Mouse (Mus musculus) forebrain, embryonic 14.5 days (tissue): ENCODE measurements around the gene Tnrc6a. TPM values are rescaled to one million over a fixed set of nuclear protein-coding genes. Genes with fewer than 3 reads are reported as not detected.

Experiments
- ATAC-seq: fragments of 200-750 bp; cut with Nextera tagmentation; 2 replicates; pipeline ENCODE4 v1.8.0; 2017; ENCODE audit warnings: mild to moderate bottlenecking, moderate library complexity
- DNase-seq: peaks from one replicate; pipeline ENCODE4 v3.0.0-alpha.2; 2015; ENCODE audit warnings: low spot score
- H3K27ac ChIP-seq: fragments of 300-500 bp; sonication (generic); 2 replicates; pipeline ENCODE4 v1.5.1; 2014; ENCODE audit warnings: low read depth, mild to moderate bottlenecking, control low read depth, low read length, moderate library complexity
- H3K27me3 ChIP-seq: fragments of 300-500 bp; sonication (generic); replicated peaks from 2 replicates; pipeline ENCODE4 v1.6.1; 2014; ENCODE audit warnings: low read length, control low read depth, mixed read lengths; ENCODE audit not compliant: control insufficient read depth, insufficient read depth
- H3K36me3 ChIP-seq: fragments of 300-500 bp; sonication (generic); 2 replicates; pipeline ENCODE4 v1.6.1; 2014; ENCODE audit warnings: low read length, control low read depth; ENCODE audit not compliant: control insufficient read depth, insufficient read depth
- H3K4me1 ChIP-seq: fragments of 300-500 bp; sonication (generic); 2 replicates; pipeline ENCODE4 v1.6.1; 2014; ENCODE audit warnings: antibody characterized with exemption, low read length, control low read depth; ENCODE audit not compliant: control insufficient read depth, insufficient read depth
- H3K4me2 ChIP-seq: fragments of 300-500 bp; sonication (generic); 2 replicates; pipeline ENCODE4 v1.6.1; 2014; ENCODE audit warnings: mild to moderate bottlenecking, control low read depth, low read length
- H3K4me3 ChIP-seq: fragments of 300-500 bp; sonication (generic); 2 replicates; pipeline ENCODE4 v1.5.1; 2014; ENCODE audit warnings: low read depth, low read length, control low read depth
- H3K9ac ChIP-seq: fragments of 300-500 bp; sonication (generic); 2 replicates; pipeline ENCODE4 v1.6.1; 2014; ENCODE audit warnings: mild to moderate bottlenecking, low read length, control low read depth, moderate library complexity
- H3K9me3 ChIP-seq: fragments of 300-500 bp; sonication (generic); replicated peaks from 2 replicates; pipeline ENCODE4 v1.6.1; 2016; ENCODE audit warnings: low read length, control low read depth, mixed read lengths; ENCODE audit not compliant: control insufficient read depth
- WGBS: fragments of 180-500 bp; shearing (Covaris S2); extraction: QIAGEN DNeasy Blood & Tissue Kit; methylation state at CpG from one replicate; pipeline ENCODE4 v1.1.7; 2014; 5-methylcytosine and 5-hydroxymethylcytosine counted together
- polyA plus RNA-seq: library from polyadenylated mRNA; unstranded; fragments of >200 nt; fragmentation: Nextera tagmentation; extraction: Ambion mirVana; gene quantifications from 2 replicates; pipeline ENCODE4 v1.2.1, GENCODE M21; 2014

Tnrc6a gene
- polyA plus RNA-seq, 1 experiment from 2014 or later: 33.1 TPM

DNA sequence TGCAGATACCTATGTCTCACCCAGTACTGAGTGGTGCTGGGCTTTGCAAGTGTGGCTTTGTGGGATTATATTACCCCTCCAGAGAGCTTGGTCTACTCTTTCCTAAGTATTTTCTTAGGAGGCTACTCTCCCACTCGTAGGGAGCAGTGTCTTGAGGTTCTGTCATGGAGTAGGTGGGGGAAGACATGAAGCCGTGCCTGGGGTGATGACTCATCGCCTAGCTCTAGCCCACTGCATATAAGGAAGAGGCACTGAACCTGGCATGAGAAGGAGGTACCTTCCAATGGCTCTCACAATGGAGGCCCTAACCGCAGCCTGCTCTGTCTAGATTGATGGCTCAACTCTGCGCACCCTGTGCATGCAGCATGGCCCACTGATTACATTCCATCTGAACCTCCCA, 68.0 kb downstream of the Tnrc6a start:
- H3K36me3 ChIP-seq: peaks cover 83% of the 10 kb centered on the region
- H3K27me3 ChIP-seq: no peaks in the 10 kb centered on the region
- 91% methylated on average over 5 of the region's 5 CpGs for WGBS
- ATAC-seq (no peak), DNase-seq (no peak)
- no peaks in the 10 kb centered on the region for H3K9me3 ChIP-seq
- no peak overlapping the region for H3K9ac ChIP-seq
- no peak overlapping the region for H3K27ac ChIP-seq
- no peak overlapping the region for H3K4me2 ChIP-seq
- H3K4me3 ChIP-seq: no peak overlapping the region
- H3K4me1 ChIP-seq: no peaks in the 10 kb centered on the region

DNA sequence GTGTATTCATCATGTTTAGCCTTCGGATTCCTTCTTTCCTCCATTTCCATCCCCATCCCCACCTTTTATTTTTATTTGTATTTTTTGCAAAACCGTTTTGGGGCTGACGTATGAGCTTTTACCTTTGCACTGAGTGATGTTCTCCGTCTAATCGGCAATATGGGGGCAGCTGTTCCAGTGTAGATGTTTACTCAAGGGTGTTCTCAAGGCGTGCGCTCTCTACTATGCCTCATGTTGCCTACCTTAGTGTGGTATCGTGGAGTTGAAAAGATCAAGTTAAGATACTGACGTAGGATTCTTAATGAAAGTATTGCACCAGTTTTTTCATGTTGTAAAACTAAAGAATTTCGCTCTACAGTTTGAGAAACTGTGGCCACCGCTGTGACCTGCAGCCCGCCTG, 69.5 kb downstream of the Tnrc6a start:
- H3K27me3 ChIP-seq: no peaks in the 10 kb centered on the region
- H3K9me3 ChIP-seq: no peaks in the 10 kb centered on the region
- no peaks in the 10 kb centered on the region for H3K4me1 ChIP-seq
- ATAC-seq (no peak), DNase-seq (no peak)
- no peak overlapping the region for H3K4me2 ChIP-seq
- WGBS: 96% methylated on average over 12 of the region's 12 CpGs
- no peak overlapping the region for H3K4me3 ChIP-seq
- H3K36me3 ChIP-seq: peaks cover 69% of the 10 kb centered on the region
- H3K9ac ChIP-seq: no peak overlapping the region
- H3K27ac ChIP-seq: no peak overlapping the region

DNA sequence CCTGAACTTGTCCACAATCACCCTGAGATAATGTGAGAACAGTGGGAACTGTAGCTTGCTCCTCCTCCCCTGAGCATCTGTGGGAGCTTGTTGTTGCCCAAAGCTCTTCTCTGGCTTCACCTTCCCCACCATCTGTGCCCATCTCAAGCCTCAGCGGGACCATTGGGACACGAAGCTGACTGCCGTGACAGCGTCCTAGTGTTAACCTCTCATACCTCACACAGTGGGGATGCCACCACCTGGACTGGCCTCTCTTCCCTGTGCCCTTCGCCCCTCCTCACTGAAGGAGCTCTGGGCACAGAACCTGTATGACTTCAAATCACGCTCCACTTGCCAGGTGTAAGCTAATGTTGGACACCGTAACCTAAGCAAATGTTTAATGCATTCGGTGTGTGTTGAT, 71.0 kb downstream of the Tnrc6a start:
- H3K27ac ChIP-seq: no peak overlapping the region
- H3K27me3 ChIP-seq: no peaks in the 10 kb centered on the region
- ATAC-seq (no peak), DNase-seq (no peak)
- H3K36me3 ChIP-seq: peaks cover 54% of the 10 kb centered on the region
- H3K9me3 ChIP-seq: no peaks in the 10 kb centered on the region
- H3K4me1 ChIP-seq: no peaks in the 10 kb centered on the region
- no peak overlapping the region for H3K9ac ChIP-seq
- H3K4me3 ChIP-seq: no peak overlapping the region
- 90% methylated on average over 8 of the region's 8 CpGs for WGBS
- no peak overlapping the region for H3K4me2 ChIP-seq

DNA sequence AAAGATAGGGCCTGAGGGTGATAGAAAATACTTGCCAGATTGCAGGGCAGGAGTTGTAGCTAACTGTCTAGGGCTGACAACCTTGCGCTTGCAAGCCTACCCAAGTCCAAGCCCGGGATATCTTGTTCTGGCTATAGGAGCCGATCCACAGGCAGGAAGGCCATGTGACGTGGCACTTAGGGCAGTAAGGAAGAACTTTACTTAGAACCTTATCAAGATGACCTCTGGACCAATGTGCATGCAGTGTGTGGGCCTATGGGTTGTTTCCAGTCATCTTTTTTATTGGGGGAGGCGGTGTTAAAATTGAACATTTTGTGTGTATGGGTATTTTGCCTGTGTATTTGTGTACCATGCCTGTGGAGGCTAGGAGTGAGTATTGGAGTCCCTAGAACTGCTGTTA, 72.7 kb downstream of the Tnrc6a start:
- Histone ChIP-seq H3K36me3 (peaks cover 37% of the 10 kb centered on the region), H3K4me1 (no peaks in the 10 kb centered on the region), H3K9me3 (no peaks in the 10 kb centered on the region), H3K4me3 (no peak overlapping the region), H3K4me2 (no peak overlapping the region), H3K27me3 (no peaks in the 10 kb centered on the region), H3K9ac (no peak overlapping the region), H3K27ac (no peak overlapping the region)
- ATAC-seq: no peak
- no peak for DNase-seq
- WGBS: 92% methylated on average over 5 of the region's 5 CpGs

DNA sequence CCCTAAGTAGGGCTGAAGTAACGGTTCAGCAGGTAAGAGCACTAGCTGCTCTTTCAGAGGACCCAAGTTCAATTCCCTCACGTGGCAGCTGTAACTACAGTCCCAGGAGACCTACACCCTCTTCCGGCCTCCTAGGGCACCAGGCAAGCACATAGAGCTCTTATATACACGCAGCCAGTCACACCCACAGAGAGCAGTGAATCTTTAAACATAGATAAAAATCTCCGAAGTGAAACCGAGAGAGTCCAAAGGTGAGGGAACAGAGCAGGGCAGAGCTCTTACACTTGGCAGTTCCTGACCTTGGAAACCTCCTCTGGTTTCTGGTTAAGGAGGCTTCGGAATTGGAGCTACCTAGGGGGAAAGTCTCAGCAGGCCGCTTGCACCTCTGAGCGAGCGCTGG, 75.0 kb downstream of the Tnrc6a start:
- ATAC-seq: no peak
- no peak for DNase-seq
- H3K4me3 ChIP-seq: no peak overlapping the region

DNA sequence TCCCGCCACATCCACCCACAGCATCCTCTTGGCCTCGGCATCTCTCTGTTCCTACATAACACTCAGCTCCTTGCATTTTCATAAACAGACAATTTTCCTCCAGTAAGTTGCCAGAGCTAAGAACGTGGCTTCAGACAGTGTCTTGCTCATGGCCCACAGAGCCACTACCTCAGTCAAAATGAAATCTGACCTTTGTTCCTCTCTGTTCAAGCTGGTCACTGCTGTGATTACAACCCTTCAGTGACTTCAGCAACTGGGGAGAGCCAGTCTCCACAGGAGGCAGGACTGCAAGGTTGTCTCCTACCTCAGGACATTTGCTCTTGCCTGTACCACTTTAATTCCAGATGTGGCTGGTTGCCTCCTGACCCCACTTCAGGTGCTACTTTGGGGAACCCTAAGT, 75.5 kb downstream of the Tnrc6a start:
- Histone ChIP-seq H3K36me3 (peaks cover 11% of the 10 kb centered on the region), H3K27me3 (no peaks in the 10 kb centered on the region), H3K4me1 (no peaks in the 10 kb centered on the region), H3K4me3 (no peak overlapping the region), H3K9me3 (no peaks in the 10 kb centered on the region), H3K4me2 (no peak overlapping the region), H3K9ac (no peak overlapping the region), H3K27ac (no peak overlapping the region)
- WGBS: 74% methylated on average over 3 of the region's 3 CpGs
- ATAC-seq: no peak
- no peak for DNase-seq

More for the DNA sequence above, 75.0 kb downstream of the Tnrc6a start:
- Histone ChIP-seq H3K4me2 (no peak overlapping the region), H3K9me3 (no peaks in the 10 kb centered on the region), H3K27me3 (no peaks in the 10 kb centered on the region), H3K4me1 (no peaks in the 10 kb centered on the region), H3K9ac (no peak overlapping the region), H3K36me3 (peaks cover 14% of the 10 kb centered on the region), H3K27ac (no peak overlapping the region)
- 82% methylated on average over 10 of the region's 10 CpGs for WGBS

DNA sequence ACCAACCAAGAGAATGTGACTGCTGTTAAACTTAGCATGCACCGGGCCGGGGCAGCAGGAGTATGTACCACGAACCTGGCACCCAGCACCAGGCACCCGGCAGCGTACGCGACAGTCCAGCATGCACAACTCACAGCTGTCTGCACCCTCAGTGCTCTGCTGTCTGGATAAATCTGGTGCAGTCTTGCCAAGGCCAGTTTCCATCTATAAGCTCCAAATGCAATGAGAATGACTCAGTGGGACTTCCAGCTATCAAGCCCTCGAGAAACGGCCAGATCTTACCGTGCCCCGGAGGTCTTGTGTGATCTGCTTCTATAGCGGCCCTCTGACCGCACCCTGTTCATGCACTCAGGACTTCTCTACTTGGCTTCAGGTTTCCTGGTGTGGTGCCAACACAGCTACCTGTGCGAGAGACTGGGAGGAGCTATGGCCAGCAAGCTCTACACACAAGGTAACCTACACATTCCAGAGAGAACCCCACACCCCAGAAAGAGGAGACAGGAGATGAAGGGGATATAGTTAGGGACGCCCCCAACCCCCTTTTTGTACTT, 76.0 kb downstream of the Tnrc6a start:
- 93% methylated on average over 15 of the region's 15 CpGs for WGBS
- ATAC-seq (no peak), DNase-seq (no peak)
- no peak overlapping the region for H3K9ac ChIP-seq
- H3K4me2 ChIP-seq: no peak overlapping the region
- H3K27ac ChIP-seq: no peak overlapping the region
- H3K4me1 ChIP-seq: no peaks in the 10 kb centered on the region
- peaks cover 8% of the 10 kb centered on the region for H3K36me3 ChIP-seq
- no peaks in the 10 kb centered on the region for H3K9me3 ChIP-seq
- H3K4me3 ChIP-seq: no peak overlapping the region
- no peaks in the 10 kb centered on the region for H3K27me3 ChIP-seq

DNA sequence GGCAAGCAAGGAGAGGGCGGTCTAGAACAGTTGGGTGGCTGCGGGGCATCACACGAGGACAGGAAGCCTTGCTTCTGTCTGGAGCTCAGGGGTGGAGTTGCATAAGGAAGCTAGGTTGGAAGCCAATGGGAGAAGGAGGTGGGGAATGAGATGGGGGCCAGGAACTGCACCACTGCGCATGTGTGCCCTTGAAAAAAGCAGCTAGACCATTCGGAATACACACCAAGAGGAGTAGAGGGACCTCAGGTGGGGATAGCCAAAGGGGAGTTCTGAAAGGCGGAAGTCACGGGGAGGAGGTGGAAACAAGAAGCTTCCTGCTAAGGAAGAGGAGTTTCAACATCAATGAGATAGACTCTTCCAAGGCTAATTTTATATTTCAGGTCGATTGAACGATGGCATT, 77.0 kb downstream of the Tnrc6a start:
- WGBS: 88% methylated on average over 9 of the region's 9 CpGs
- no peak overlapping the region for H3K4me3 ChIP-seq
- no peak for ATAC-seq
- H3K27me3 ChIP-seq: no peaks in the 10 kb centered on the region
- no peak for DNase-seq
- no peak overlapping the region for H3K9ac ChIP-seq
- H3K27ac ChIP-seq: no peak overlapping the region
- no peaks in the 10 kb centered on the region for H3K4me1 ChIP-seq
- no peak overlapping the region for H3K4me2 ChIP-seq
- H3K36me3 ChIP-seq: no peaks in the 10 kb centered on the region
- H3K9me3 ChIP-seq: no peaks in the 10 kb centered on the region

DNA sequence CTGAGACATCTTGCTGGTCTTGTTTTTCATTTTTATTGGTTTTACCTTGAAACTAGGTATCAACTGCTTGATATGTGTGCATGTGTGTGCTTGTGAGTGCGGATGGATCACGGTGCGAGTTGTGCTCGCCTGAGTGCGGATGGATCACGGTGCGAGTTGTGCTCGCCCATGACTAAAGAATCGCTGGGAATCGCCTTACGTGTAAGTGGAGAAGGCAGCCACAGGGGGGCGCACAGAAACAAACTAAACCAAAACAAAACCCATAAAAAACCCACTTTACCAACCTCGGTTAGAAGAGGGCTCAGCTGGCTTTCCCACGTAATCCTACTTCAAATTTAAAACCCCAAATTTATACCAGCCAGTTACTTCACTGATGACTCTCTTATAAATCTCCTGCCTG, 81.6 kb downstream of the Tnrc6a start:
- H3K27ac ChIP-seq: no peak overlapping the region
- H3K9ac ChIP-seq: no peak overlapping the region
- no peak overlapping the region for H3K4me2 ChIP-seq
- no peaks in the 10 kb centered on the region for H3K4me1 ChIP-seq
- no peaks in the 10 kb centered on the region for H3K27me3 ChIP-seq
- WGBS: 37% methylated on average over 14 of the region's 14 CpGs
- no peak overlapping the region for H3K4me3 ChIP-seq
- no peaks in the 10 kb centered on the region for H3K36me3 ChIP-seq
- DNase-seq (peak; percentile 75), ATAC-seq (no peak)
- no peaks in the 10 kb centered on the region for H3K9me3 ChIP-seq
